Mouse (Mus musculus) cerebellum, adult 2 months (tissue): ENCODE results near the gene Ptger3.

ENCODE experiments used
- CTCF ChIP-seq: fragments of 200-500 bp; IDR thresholded peaks from 2 replicates; pipeline ENCODE4 v1.5.1; 2011; ENCODE audit warnings: low read depth, mild to moderate bottlenecking, control low read depth, low read length, moderate library complexity, borderline replicate concordance; ENCODE audit not compliant: insufficient read depth
- POLR2A ChIP-seq: fragments of 200-500 bp; IDR thresholded peaks from 2 replicates; pipeline ENCODE4 v1.6.1; 2011; ENCODE audit warnings: low read length, control low read depth, borderline replicate concordance; ENCODE audit not compliant: insufficient read depth

DNA sequence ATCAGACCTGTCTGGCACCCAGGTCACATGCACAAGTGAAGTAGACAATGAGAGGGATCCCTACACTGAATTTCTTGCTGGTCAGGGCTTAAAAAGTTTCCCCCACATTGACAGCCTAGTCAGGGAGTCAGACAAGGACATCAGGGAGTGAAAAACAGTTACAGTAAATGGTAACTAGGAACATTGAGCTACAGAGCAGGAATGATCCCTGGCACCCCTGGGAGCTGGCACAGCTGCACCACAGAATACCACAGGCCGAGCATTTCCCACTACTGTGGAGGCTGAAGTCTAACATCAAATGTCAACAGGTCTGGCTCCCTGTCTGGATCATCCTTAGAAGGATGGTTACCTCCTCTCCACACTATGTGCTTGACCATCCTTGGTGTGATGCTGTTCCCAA is 98.8 kb downstream of the Ptger3 start:
- no peak for TF ChIP-seq POLR2A
- no peak for TF ChIP-seq CTCF
